Mouse (Mus musculus): ENCODE measurements around the gene Mip. TPM values are rescaled to one million over a fixed set of nuclear protein-coding genes. Genes with fewer than 3 reads are reported as not detected.

Mip gene
- polyA plus RNA-seq, 1 experiment = not detected

DNA sequence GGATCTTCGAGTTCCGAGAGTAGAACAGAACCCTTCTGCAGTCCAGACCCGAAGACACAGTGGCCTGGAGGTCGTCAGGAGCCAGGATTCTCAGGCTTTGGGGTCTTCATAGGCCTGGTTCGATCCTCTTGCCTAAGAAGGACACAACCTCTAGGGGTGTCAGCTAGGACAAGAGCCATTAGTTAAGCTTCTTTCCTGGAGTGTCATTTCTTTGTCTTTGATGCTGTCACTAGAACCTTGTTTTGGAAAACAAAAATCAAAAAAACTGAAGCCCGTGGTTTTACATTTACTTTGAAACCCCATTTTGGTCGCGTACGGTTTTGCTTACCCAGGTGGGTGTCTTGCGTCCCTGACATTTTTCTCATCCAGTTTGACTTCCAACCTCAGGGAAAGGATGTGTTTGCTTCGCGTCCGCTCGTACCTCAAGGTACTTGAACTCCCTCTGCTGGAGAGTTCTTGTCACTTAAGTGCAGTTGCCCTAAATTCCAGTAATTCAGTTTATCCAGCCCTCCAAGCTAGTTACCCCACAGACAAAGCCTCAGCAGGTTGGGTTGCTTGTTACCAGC, 6.9 kb downstream of the Mip start:
- H3ac ChIP-seq (ENCODE audit: control insufficient read depth, insufficient read length, low read depth) = peak overlapping the region; percentile 99
- no peaks in the 10 kb centered on the region for H3K27me3 ChIP-seq (ENCODE audit: control insufficient read depth, insufficient read depth, insufficient read length)
- peaks cover 21% of the 10 kb centered on the region for H3K79me2 ChIP-seq (ENCODE audit: control insufficient read depth, insufficient read depth)
- peaks cover 6% of the 10 kb centered on the region for H3K36me3 ChIP-seq (ENCODE audit: control insufficient read depth, insufficient read depth)
- peak overlapping the region; percentile 56 for H3K4me3 ChIP-seq (ENCODE audit: insufficient read depth, poor library complexity, severe bottlenecking)
- TF ChIP-seq MYOD1 (IDR thresholded peaks at IDR 0.05; ENCODE audit: control insufficient read depth, insufficient read length, low read depth) (no peak), CTCF (IDR thresholded peaks at IDR 0.05; ENCODE audit: control insufficient read depth, insufficient read depth, insufficient read length) (no peak), CEBPB (IDR thresholded peaks at IDR 0.05; ENCODE audit: low read depth) (no peak), USF1 (IDR thresholded peaks at IDR 0.05; ENCODE audit: low read depth) (no peak), FOSL1 (IDR thresholded peaks at IDR 0.05; ENCODE audit: insufficient read depth, low read length, poor library complexity, severe bottlenecking) (no peak), MYOG (IDR thresholded peaks at IDR 0.05; ENCODE audit: control insufficient read depth, extremely low read depth, insufficient read length) (no peak), MAX (IDR thresholded peaks at IDR 0.05) (no peak)
- no peaks in the 10 kb centered on the region for H3K79me3 ChIP-seq (ENCODE audit: low read depth)

DNA sequence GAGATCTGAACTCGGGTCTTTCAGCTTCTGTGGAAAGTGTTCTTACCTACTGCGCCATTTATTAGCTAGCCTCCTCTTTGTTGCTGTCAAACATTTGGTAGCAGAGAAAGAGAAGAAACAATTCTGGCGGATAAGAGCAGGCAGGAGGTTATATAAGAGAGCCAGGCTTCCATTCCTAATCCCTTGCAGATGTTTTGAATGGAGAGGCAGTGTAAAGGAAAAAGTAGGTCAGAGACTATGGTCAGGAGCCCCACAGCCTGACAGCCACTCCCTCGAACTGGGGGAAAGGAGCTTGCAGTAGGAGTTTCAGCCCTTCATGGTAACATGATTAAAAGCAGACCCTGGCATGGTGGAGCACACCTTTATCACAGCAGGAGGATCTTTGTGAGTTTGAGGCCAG, 10.7 kb downstream of the Mip start:
- Histone ChIP-seq H3K36me3 (ENCODE audit: control insufficient read depth, insufficient read depth) (peaks cover 16% of the 10 kb centered on the region), H3K79me2 (ENCODE audit: control insufficient read depth, insufficient read depth) (peaks cover 21% of the 10 kb centered on the region), H3ac (ENCODE audit: control insufficient read depth, insufficient read length, low read depth) (no peak overlapping the region), H3K4me3 (ENCODE audit: insufficient read depth, poor library complexity, severe bottlenecking) (no peak overlapping the region), H3K79me3 (ENCODE audit: low read depth) (peaks cover 2% of the 10 kb centered on the region), H3K27me3 (ENCODE audit: control insufficient read depth, insufficient read depth, insufficient read length) (no peaks in the 10 kb centered on the region)
- TF ChIP-seq MAX (IDR thresholded peaks at IDR 0.05) (no peak), MYOG (IDR thresholded peaks at IDR 0.05; ENCODE audit: control insufficient read depth, extremely low read depth, insufficient read length) (no peak)

DNA sequence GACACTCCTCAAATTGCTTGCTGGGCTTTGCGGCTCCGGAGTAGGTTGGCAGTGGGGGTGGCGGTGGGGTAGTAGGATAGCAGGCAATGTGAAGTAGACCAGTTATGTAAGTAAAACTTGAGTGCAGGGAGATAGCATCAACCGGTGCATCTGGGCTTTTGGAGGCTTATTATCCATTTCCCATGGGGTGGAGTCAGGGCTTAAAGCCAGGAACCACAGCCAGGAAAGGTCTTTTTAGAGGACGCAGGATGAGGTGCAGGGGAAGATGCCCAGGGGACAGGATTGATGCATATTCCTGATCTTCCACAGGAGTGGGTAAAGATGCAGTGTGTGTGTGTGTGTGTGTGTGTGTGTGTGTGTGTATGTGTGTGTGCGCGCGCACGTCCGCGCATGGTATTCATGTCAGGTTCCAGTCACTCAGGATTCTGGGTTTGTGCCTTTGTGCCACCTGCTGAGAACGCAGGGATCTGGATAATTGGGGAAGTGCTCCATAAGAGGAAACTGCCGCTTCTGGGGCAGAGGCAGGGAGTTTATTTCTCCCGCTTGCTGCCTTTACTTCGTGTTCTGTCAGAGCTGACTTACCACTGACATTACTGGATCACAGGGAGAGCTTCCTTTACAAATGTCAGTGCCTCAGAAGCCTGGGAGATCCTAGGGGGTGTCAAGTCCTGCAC, 12.3 kb downstream of the Mip start:
- TF ChIP-seq FOSL1 (IDR thresholded peaks at IDR 0.05; ENCODE audit: insufficient read depth, low read length, poor library complexity, severe bottlenecking) (no peak), MYOD1 (IDR thresholded peaks at IDR 0.05; ENCODE audit: control insufficient read depth, insufficient read length, low read depth) (no peak), MYOG (IDR thresholded peaks at IDR 0.05; ENCODE audit: control insufficient read depth, extremely low read depth, insufficient read length) (no peak), CTCF (IDR thresholded peaks at IDR 0.05; ENCODE audit: control insufficient read depth, insufficient read depth, insufficient read length) (no peak), USF1 (IDR thresholded peaks at IDR 0.05; ENCODE audit: low read depth) (no peak), MAX (IDR thresholded peaks at IDR 0.05) (no peak), CEBPB (IDR thresholded peaks at IDR 0.05; ENCODE audit: low read depth) (no peak)
- peaks cover 2% of the 10 kb centered on the region for H3K79me3 ChIP-seq (ENCODE audit: low read depth)
- no peak overlapping the region for H3ac ChIP-seq (ENCODE audit: control insufficient read depth, insufficient read length, low read depth)
- peaks cover 30% of the 10 kb centered on the region for H3K36me3 ChIP-seq (ENCODE audit: control insufficient read depth, insufficient read depth)
- peaks cover 14% of the 10 kb centered on the region for H3K79me2 ChIP-seq (ENCODE audit: control insufficient read depth, insufficient read depth)
- H3K4me3 ChIP-seq (ENCODE audit: insufficient read depth, poor library complexity, severe bottlenecking) = no peak overlapping the region
- no peaks in the 10 kb centered on the region for H3K27me3 ChIP-seq (ENCODE audit: control insufficient read depth, insufficient read depth, insufficient read length)

DNA sequence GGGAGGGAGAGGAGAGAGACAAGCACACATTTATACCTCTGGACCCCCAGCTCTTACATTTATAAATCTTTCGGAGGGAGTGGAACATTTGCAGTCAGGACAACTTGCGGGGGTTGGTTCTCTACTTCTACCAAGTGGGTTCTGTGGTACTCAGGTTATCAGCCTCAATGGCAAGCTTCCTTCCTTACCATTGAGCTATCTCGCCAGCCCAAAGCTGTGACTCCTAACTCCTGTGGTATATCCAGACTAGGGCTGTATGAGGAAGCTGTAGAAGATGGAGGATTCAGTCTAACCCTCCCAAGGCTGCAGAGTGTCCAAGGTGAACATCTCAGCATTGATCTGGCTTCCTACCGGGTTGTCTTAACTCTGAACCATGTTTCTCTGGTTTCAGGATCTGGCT, 13.5 kb downstream of the Mip start:
- Histone ChIP-seq H3ac (ENCODE audit: control insufficient read depth, insufficient read length, low read depth) (no peak overlapping the region), H3K79me2 (ENCODE audit: control insufficient read depth, insufficient read depth) (peaks cover 5% of the 10 kb centered on the region), H3K27me3 (ENCODE audit: control insufficient read depth, insufficient read depth, insufficient read length) (no peaks in the 10 kb centered on the region), H3K36me3 (ENCODE audit: control insufficient read depth, insufficient read depth) (peaks cover 38% of the 10 kb centered on the region), H3K4me3 (ENCODE audit: insufficient read depth, poor library complexity, severe bottlenecking) (no peak overlapping the region), H3K79me3 (ENCODE audit: low read depth) (peaks cover 2% of the 10 kb centered on the region)
- TF ChIP-seq CEBPB (IDR thresholded peaks at IDR 0.05; ENCODE audit: low read depth) = no peak

DNA sequence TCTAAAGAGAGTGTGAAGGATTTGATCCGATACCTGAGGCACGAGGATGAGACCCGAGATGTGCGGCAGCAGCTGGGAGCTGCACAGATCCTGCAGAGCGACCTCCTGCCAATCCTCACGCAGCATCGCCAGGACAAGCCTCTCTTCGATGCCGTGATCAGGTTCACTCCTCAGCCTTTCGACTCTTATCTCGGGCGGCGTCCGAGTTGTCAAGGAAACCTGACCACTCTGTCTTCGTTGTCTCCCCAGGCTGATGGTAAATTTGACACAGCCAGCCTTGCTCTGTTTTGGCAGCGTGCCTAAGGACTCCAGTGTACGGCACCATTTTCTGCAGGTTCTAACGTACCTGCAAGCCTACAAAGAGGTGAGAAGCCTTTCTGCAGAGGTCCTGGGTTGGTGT, 14.5 kb downstream of the Mip start:
- H3K4me3 ChIP-seq (ENCODE audit: insufficient read depth, poor library complexity, severe bottlenecking) = no peak overlapping the region
- H3K79me2 ChIP-seq (ENCODE audit: control insufficient read depth, insufficient read depth) = no peaks in the 10 kb centered on the region
- TF ChIP-seq CTCF (IDR thresholded peaks at IDR 0.05; ENCODE audit: control insufficient read depth, insufficient read depth, insufficient read length) (no peak), USF1 (IDR thresholded peaks at IDR 0.05; ENCODE audit: low read depth) (no peak), MYOD1 (IDR thresholded peaks at IDR 0.05; ENCODE audit: control insufficient read depth, insufficient read length, low read depth) (no peak), MAX (IDR thresholded peaks at IDR 0.05) (no peak), CEBPB (IDR thresholded peaks at IDR 0.05; ENCODE audit: low read depth) (no peak), FOSL1 (IDR thresholded peaks at IDR 0.05; ENCODE audit: insufficient read depth, low read length, poor library complexity, severe bottlenecking) (no peak), MYOG (IDR thresholded peaks at IDR 0.05; ENCODE audit: control insufficient read depth, extremely low read depth, insufficient read length) (no peak)
- H3K27me3 ChIP-seq (ENCODE audit: control insufficient read depth, insufficient read depth, insufficient read length) = no peaks in the 10 kb centered on the region
- H3ac ChIP-seq (ENCODE audit: control insufficient read depth, insufficient read length, low read depth) = no peak overlapping the region
- peaks cover 41% of the 10 kb centered on the region for H3K36me3 ChIP-seq (ENCODE audit: control insufficient read depth, insufficient read depth)
- peaks cover 2% of the 10 kb centered on the region for H3K79me3 ChIP-seq (ENCODE audit: low read depth)

DNA sequence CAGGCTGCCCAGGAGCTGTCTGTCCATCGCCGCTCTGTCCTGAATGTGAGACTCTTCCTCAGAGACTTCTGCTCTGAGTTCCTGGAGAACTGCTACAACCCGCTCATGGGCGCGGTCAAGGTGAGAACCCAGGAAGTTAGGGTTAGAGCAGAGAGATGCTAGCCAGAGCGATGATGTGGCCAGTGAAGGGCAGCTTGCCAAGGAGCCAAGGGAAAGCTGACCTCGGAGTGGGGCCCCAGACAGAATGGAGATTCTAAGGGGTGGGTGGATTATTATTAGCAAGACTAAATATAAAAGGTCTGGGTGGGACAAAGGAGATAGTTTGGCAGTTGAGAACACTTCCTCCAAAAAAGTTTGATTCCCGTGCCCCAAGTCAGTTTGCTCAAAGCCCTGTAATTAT, 17.6 kb downstream of the Mip start:
- no peaks in the 10 kb centered on the region for H3K79me2 ChIP-seq (ENCODE audit: control insufficient read depth, insufficient read depth)
- TF ChIP-seq USF1 (IDR thresholded peaks at IDR 0.05; ENCODE audit: low read depth) = no peak
- no peak for TF ChIP-seq MYOD1 (IDR thresholded peaks at IDR 0.05; ENCODE audit: control insufficient read depth, insufficient read length, low read depth)
- TF ChIP-seq MYOG (IDR thresholded peaks at IDR 0.05; ENCODE audit: control insufficient read depth, extremely low read depth, insufficient read length) = no peak
- no peak for TF ChIP-seq CEBPB (IDR thresholded peaks at IDR 0.05; ENCODE audit: low read depth)
- TF ChIP-seq FOSL1 (IDR thresholded peaks at IDR 0.05; ENCODE audit: insufficient read depth, low read length, poor library complexity, severe bottlenecking) = no peak
- TF ChIP-seq MAX (IDR thresholded peaks at IDR 0.05) = no peak
- TF ChIP-seq CTCF (IDR thresholded peaks at IDR 0.05; ENCODE audit: control insufficient read depth, insufficient read depth, insufficient read length) = no peak
- H3K36me3 ChIP-seq (ENCODE audit: control insufficient read depth, insufficient read depth) = peaks cover 67% of the 10 kb centered on the region
- no peaks in the 10 kb centered on the region for H3K27me3 ChIP-seq (ENCODE audit: control insufficient read depth, insufficient read depth, insufficient read length)
- H3K4me3 ChIP-seq (ENCODE audit: insufficient read depth, poor library complexity, severe bottlenecking) = no peak overlapping the region
- no peaks in the 10 kb centered on the region for H3K79me3 ChIP-seq (ENCODE audit: low read depth)
- no peak overlapping the region for H3ac ChIP-seq (ENCODE audit: control insufficient read depth, insufficient read length, low read depth)

Measured in C2C12 (cell line).